Mouse (Mus musculus) stomach, embryonic 16.5 days (tissue): ENCODE results near the gene Rcbtb1. TPM values are rescaled to one million over a fixed set of nuclear protein-coding genes. Genes with fewer than 3 reads are reported as not detected.

ENCODE experiments used
- ATAC-seq: fragments of 200-750 bp; cut with Nextera tagmentation; 2 replicates; pipeline ENCODE4 v1.8.0; 2017; ENCODE audit warnings: moderate number of reproducible peaks, moderate TSS enrichment; ENCODE audit not compliant: insufficient read depth, low FRiP score
- H3K27ac ChIP-seq: fragments of 300-500 bp; sonication (generic); 2 replicates; pipeline ENCODE4 v1.5.1; 2014; ENCODE audit warnings: low read length
- H3K27me3 ChIP-seq: fragments of 300-500 bp; sonication (generic); 2 replicates; pipeline ENCODE4 v1.6.1; 2014; ENCODE audit warnings: low read length, control low read depth, mixed read lengths; ENCODE audit not compliant: control insufficient read depth, insufficient read depth
- H3K36me3 ChIP-seq: fragments of 300-500 bp; sonication (generic); 2 replicates; pipeline ENCODE4 v1.6.1; 2014; ENCODE audit warnings: low read length; ENCODE audit not compliant: control insufficient read depth, insufficient read depth
- H3K4me1 ChIP-seq: fragments of 300-500 bp; sonication (generic); 2 replicates; pipeline ENCODE4 v1.6.1; 2014; ENCODE audit warnings: low read length, control low read depth, mixed read lengths; ENCODE audit not compliant: control insufficient read depth, insufficient read depth
- H3K4me2 ChIP-seq: fragments of 300-500 bp; sonication (generic); 2 replicates; pipeline ENCODE4 v1.6.1; 2014; ENCODE audit warnings: low read depth, low read length, mixed read lengths
- H3K4me3 ChIP-seq: fragments of 300-500 bp; sonication (generic); replicated peaks from 2 replicates; pipeline ENCODE4 v1.5.1; 2014; ENCODE audit warnings: mild to moderate bottlenecking, low read length
- H3K9ac ChIP-seq: fragments of 300-500 bp; sonication (generic); 2 replicates; pipeline ENCODE4 v1.6.1; 2014; ENCODE audit warnings: low read length
- H3K9me3 ChIP-seq: fragments of 300-500 bp; sonication (generic); replicated peaks from 2 replicates; pipeline ENCODE4 v1.6.1; 2016; ENCODE audit warnings: low read length, control low read depth; ENCODE audit not compliant: control insufficient read depth
- WGBS: fragments of 180-500 bp; shearing (Covaris S2); extraction: QIAGEN DNeasy Blood & Tissue Kit; methylation state at CpG from one replicate; pipeline ENCODE4 v1.1.7; 2014; 5-methylcytosine and 5-hydroxymethylcytosine counted together
- polyA plus RNA-seq: library from polyadenylated mRNA; unstranded; fragments of >200 nt; fragmentation: Nextera tagmentation; extraction: Ambion mirVana; gene quantifications from 2 replicates; pipeline ENCODE4 v1.2.1, GENCODE M21; 2015

The Rcbtb1 gene
- 36.2 and 43.0 TPM in 2 replicates for polyA plus RNA-seq

- H3K4me3 ChIP-seq = peak within 1 kb of the TSS; percentile 68
- under 1% methylated on average over 91 of the region's 96 CpGs for WGBS
- peaks cover 11% of the 10 kb centered on the region for H3K4me1 ChIP-seq
- H3K27ac ChIP-seq = peak within 1 kb of the TSS; percentile 97
- ATAC-seq = peak; percentile 95
- H3K9ac ChIP-seq = peak within 1 kb of the TSS; percentile 90
- no peaks in the 10 kb centered on the region for H3K36me3 ChIP-seq
- peak within 1 kb of the TSS; percentile 88 for H3K4me2 ChIP-seq
- H3K9me3 ChIP-seq = no peaks in the 10 kb centered on the region
- H3K27me3 ChIP-seq = no peaks in the 10 kb centered on the region
Observed at GRCm38 (mm10) chr14:59200711-59201603, at the start of gene Rcbtb1. TSS of gene Rcbtb1 (plus strand) at chr14:59201209.

GRCm38 (mm10) chr14:59155589-59155988 lies 45.4 kb upstream of the Rcbtb1 start:
- ATAC-seq = no peak
- whole genome bisulfite sequencing = 72% methylated on average over 2 of the region's 2 CpGs
- no peak overlapping the region for H3K9ac ChIP-seq

GRCm38 (mm10) chr14:59157016-59157698 lies 43.9 kb upstream of the Rcbtb1 start:
- Histone ChIP-seq H3K36me3 (no peaks in the 10 kb centered on the region), H3K9me3 (no peaks in the 10 kb centered on the region), H3K27ac (no peak overlapping the region), H3K27me3 (no peaks in the 10 kb centered on the region), H3K4me2 (no peak overlapping the region), H3K4me1 (no peaks in the 10 kb centered on the region), H3K4me3 (no peak overlapping the region), H3K9ac (no peak overlapping the region)
- no peak for ATAC-seq
- 60% methylated on average over 3 of the region's 3 CpGs for WGBS

More at GRCm38 (mm10) chr14:59155589-59155988, 45.4 kb upstream of the Rcbtb1 start:
- Histone ChIP-seq H3K9me3 (no peaks in the 10 kb centered on the region), H3K4me3 (no peak overlapping the region), H3K36me3 (no peaks in the 10 kb centered on the region), H3K4me1 (no peaks in the 10 kb centered on the region), H3K4me2 (no peak overlapping the region), H3K27ac (no peak overlapping the region), H3K27me3 (no peaks in the 10 kb centered on the region)

- Histone ChIP-seq H3K27me3 (no peaks in the 10 kb centered on the region), H3K4me3 (no peak within 1 kb of the TSS), H3K9ac (no peak within 1 kb of the TSS), H3K4me1 (no peaks in the 10 kb centered on the region), H3K4me2 (no peak within 1 kb of the TSS), H3K36me3 (no peaks in the 10 kb centered on the region), H3K27ac (no peak within 1 kb of the TSS), H3K9me3 (no peaks in the 10 kb centered on the region)
- no peak for ATAC-seq
- WGBS = 84% methylated on average over 3 of the region's 3 CpGs
Observed at GRCm38 (mm10) chr14:59178649-59179048, 22.4 kb upstream of the Rcbtb1 start, which contains the start of gene Gm5142. TSS of gene Gm5142 (minus strand) at chr14:59178749.

DNA sequence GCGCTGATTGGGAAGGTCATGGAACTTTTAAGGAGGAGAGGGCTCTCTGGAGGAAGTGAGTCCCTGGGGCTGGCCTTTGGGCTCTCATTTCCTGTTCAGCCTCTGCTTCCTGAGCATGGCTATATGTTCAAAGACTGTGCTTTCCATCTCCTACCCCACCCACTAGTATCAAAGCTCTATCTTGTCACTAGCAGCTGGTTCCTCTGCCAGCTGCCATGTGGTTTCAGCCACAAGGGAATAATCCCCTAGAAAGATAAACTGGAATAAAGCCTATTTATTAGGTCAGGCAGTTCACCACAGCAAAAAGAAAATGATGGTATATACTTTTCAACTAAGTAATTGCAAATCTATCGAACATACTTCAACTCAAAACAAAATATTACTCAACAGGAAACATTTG lies 18.3 kb upstream of the Rcbtb1 start:
- no peak overlapping the region for H3K9ac ChIP-seq
- no peak overlapping the region for H3K4me3 ChIP-seq
- H3K9me3 ChIP-seq = no peaks in the 10 kb centered on the region
- no peak overlapping the region for H3K4me2 ChIP-seq
- no peak overlapping the region for H3K27ac ChIP-seq
- WGBS = 73% methylated on average over 2 of the region's 2 CpGs
- H3K4me1 ChIP-seq = no peaks in the 10 kb centered on the region
- H3K27me3 ChIP-seq = no peaks in the 10 kb centered on the region
- no peak for ATAC-seq
- H3K36me3 ChIP-seq = no peaks in the 10 kb centered on the region

GRCm38 (mm10) chr14:59185514-59185913 lies 15.5 kb upstream of the Rcbtb1 start:
- H3K4me3 ChIP-seq = no peak overlapping the region
- no peak for ATAC-seq
- no peaks in the 10 kb centered on the region for H3K4me1 ChIP-seq
- H3K36me3 ChIP-seq = no peaks in the 10 kb centered on the region
- H3K9me3 ChIP-seq = no peaks in the 10 kb centered on the region
- no peak overlapping the region for H3K9ac ChIP-seq
- no peak overlapping the region for H3K4me2 ChIP-seq
- H3K27me3 ChIP-seq = no peaks in the 10 kb centered on the region
- no peak overlapping the region for H3K27ac ChIP-seq

DNA sequence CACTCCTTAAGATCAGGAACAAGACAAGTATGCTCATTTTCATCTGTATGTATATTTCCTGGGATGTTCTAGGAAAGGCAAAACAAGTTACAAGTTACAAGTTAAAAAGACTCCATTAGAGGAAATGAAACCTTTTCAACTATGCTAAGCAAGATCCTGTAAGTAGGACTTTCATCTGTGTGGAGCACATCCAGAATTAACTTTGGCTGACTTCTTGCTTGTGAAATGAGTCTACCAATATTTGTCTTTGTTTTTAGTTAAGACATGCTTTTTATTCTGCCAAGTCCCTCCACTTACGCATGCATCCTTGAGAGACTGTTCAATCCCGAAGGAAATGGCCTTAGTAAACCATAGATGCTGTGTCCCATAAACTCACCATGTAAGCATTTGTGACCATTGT lies 14.9 kb upstream of the Rcbtb1 start:
- Histone ChIP-seq H3K36me3 (no peaks in the 10 kb centered on the region), H3K27me3 (no peaks in the 10 kb centered on the region), H3K4me3 (no peak overlapping the region), H3K4me2 (no peak overlapping the region), H3K4me1 (no peaks in the 10 kb centered on the region), H3K27ac (no peak overlapping the region), H3K9me3 (no peaks in the 10 kb centered on the region), H3K9ac (no peak overlapping the region)
- ATAC-seq = no peak
- WGBS = 81% methylated on average over 2 of the region's 2 CpGs

GRCm38 (mm10) chr14:59201604-59202215 lies 701 bp downstream of the Rcbtb1 start:
- 1% methylated on average over 21 of the region's 21 CpGs for WGBS
- peak overlapping the region; percentile 68 for H3K4me3 ChIP-seq
- peak overlapping the region; percentile 90 for H3K9ac ChIP-seq
- H3K36me3 ChIP-seq = no peaks in the 10 kb centered on the region
- no peaks in the 10 kb centered on the region for H3K9me3 ChIP-seq
- ATAC-seq = no peak
- H3K4me2 ChIP-seq = peak overlapping the region; percentile 74
- peaks cover 14% of the 10 kb centered on the region for H3K4me1 ChIP-seq
- H3K27me3 ChIP-seq = no peaks in the 10 kb centered on the region
- H3K27ac ChIP-seq = peak overlapping the region; percentile 97

DNA sequence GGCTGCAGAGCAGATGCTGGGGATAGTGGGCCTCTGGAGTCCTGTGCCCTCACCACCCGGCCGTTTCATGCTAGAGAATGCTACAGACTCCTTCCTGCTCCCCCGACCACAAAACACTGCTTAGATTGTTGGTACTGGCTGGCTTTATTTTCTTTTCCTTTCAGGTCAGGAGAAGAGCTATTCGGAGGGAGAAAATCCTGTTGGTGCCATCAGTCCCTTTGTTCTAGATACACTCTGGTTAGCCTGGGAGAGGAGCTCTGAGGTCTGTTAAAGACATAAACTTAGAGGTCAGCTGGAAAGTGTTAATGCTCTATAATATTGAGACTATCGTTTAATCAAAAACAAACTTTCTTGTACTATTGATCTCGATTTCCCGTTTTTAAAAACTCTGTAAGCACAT lies 4.5 kb downstream of the Rcbtb1 start:
- 41% methylated on average over 7 of the region's 7 CpGs for WGBS
- Histone ChIP-seq H3K9me3 (no peaks in the 10 kb centered on the region), H3K4me2 (no peak overlapping the region), H3K4me3 (no peak overlapping the region), H3K36me3 (no peaks in the 10 kb centered on the region), H3K4me1 (peaks cover 13% of the 10 kb centered on the region), H3K9ac (peak overlapping the region; percentile 37; the same call in 1 of the 2 replicates), H3K27ac (no peak overlapping the region), H3K27me3 (no peaks in the 10 kb centered on the region)
- ATAC-seq = no peak
